Mouse (Mus musculus) natural killer cell, adult 2 months (primary cell): ENCODE data around the gene Abhd14a.
A peak's percentile ranks its signal among the peaks of the same experiment; 100 is the strongest.

ENCODE experiments used
- DNase-seq, 2 experiments: peaks; one replicate each; pipeline ENCODE4 v3.0.0; 2022; ENCODE audit warnings: low spot score in 2 of 2

The Abhd14a gene

DNA sequence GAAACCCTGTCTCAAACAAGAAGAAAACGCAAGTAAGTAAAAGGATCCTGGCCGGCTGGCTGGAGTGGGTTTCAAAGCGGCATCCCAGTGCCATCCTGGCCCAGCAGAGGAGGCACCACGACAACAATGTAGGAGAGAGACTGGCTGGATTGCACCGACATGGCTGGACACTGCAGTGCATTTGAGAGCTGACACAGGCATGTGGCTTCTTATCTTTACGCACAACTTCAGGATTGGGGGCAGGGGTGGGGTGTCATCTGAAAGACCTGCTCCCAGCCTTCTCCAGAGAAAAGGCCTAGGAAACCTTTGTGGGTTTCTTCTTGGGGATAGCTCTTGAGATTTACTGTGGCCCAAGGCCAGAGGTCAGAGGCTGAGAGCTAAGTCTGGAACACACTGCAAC lies 35.7 kb downstream of the Abhd14a start:
- DNase-seq: no peak

DNA sequence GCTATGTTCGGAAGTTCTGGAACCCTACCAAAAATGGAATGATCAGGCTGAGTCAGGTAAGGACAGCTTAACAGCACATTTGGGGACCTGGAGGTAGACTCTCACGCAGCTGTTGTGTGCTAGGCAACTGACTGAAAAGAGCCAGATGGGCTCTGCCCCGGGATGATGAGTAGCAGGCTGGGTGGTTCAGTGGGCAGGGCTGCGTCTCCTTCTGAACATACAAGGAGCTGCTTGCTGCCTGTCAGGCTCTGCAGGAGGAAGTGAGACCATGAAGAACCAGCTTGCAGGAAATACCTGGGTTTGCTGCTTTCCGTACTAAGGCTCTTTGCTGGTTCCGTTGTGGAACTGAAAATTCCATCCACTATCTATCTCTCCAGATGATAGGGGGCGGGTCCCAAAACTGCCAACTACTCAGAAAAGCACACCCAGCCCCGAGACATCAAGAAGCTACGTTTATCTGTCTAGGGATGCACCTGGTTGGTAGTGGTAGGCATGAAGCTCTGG lies 36.3 kb downstream of the Abhd14a start:
- DNase-seq: peak in 1 of 2 experiments; percentile 23

DNA sequence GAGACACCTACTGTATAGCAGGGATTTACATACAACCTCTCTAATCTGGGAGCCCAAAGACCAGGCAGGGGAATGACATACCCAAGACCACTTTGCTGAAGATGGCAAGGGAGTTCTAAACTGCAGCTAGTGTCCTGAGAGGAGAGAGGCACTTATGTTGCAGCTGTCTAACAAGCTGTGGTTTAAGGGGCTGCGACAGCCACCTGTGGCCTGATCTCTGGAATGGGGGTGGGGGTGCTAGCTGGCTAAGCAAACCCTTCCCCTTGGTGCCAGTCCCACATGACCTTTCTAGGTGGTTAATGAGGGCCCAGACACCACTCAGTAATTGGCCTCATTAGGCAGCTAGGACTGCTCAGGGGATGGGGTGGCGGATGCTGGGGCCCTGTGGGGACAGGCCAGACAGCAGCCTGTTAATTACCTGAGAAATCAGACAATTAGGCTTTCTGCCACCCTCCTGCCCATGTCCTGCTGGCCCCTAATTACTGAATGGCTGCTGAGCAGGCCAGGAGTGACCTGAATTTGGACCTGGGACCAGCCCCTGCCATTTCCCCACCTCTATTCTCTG lies 37.3 kb downstream of the Abhd14a start:
- DNase-seq: no peak

DNA sequence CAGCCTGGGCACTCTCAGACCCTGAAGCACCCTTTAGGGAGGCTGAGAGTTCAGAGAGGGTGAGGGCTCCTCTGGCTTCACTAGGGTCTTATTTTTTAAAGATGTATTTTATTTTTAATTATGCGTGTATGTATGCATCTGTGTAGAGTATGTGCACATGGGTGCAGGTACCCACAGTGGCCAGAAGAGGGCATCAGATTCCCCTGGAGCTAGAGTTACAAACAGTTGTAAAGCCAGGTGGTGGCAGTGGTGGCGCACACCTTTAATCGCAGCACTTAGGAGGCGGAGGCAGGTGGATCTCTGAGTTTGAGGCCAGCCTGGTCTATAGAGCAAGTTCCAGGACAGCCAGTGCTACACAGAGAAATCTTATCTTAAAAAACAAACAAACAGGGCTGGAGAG lies 38.4 kb downstream of the Abhd14a start:
- no peak for DNase-seq

DNA sequence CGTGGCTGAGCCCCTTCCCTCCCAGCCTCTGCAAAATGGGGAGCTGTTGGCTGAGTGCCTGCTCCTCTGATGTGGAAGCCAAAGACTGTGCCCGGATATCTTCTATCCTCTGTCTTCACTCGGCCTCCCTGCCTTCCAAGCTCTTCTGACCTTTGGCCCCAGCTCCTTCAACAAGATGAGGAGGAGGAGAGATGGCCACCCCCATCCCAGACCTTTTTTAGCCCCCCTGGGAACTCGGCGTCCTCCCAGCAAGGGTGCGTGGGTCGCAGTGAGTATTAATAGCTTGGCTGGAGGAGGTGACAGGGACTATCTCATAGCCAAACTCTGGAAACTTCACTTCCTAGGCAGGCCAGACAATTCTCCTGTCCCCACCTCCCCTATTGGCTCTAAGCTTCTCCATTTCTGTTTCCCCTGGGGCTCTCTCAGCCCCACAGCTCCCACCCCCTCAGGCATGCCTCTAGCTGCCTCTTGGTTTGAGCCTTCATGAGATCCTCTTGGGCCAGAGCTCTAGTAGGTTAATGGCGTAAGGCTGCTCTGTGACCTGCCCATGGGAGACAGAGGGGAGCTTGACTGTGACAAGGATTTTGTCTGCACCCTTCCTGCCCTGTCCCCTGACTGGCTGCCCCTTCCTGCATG lies 40.9 kb downstream of the Abhd14a start:
- no peak for DNase-seq

DNA sequence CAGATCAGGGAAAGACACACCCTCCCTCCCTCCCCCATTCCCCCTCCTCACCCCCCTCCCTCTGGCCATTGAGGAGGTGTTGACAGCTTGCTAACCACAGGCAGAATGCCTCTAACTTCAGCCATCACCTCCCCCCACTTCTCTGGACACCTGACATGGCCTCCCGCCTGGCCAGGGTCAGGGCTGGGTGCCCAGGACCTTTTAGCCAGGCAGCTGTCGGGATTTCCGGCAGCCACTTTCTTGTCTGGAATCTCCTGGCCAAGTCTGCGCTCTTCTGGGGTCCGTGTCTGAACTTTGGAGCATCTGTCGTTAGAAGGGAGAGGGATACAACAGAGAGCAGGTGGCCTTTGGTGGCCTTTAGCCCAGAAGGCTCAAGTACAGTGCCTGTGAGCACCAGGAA lies 42.2 kb downstream of the Abhd14a start:
- no peak for DNase-seq

DNA sequence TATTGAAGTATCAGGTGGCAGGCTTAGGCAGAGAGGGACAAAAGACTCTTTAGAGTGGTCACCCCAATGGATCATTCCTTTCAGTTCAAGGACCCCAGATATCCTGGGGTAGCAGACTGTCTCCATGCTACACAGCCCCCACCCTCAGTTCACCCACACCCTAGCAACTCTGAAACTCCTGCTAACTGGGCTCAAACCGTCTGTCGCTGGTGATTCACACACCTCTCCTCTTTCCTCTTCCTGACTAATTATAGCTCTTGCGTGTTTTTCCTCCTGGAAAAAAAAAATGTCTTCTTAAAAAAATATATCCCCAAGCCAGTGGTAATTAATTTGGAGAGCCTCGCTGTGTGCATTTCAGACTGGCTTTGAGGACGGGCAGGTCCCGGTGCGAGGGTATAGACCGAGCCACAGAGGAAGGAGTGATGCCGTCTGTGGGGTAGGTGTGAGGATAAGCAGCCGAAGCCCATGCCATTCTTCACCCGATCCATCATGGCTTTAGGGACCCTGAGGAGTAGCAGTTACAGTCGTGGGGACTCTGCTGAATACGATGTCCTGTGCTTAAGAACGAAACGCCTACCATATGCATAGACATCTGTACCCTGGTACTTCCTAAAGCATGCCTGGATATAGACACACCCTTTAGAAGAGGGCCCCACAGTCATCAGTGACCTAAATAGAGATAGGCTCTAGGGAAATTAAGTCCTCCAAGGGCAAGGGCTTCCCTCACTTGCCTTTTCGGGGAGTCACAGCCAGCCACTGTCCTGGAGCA lies 44.7 kb downstream of the Abhd14a start:
- no peak for DNase-seq

DNA sequence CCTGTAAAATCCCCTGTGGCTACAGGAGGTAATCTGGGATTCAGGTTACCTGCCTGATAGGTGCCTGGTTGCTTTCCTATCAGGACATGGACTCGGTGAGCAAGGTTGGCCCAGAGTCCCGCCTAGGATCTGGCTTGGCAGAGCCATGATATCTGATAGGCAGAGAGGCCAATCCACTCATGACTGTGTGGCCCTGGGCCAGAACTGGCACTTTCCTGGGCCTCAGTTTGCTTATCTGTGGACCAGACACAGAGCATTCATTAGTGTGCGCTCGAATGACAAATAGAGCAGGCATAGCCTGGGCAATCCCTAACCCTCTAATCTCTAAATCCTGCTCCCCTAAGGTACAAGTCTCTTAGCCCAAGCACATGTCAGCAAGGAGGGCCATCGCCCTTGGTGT lies 45.3 kb downstream of the Abhd14a start:
- DNase-seq: no peak

DNA sequence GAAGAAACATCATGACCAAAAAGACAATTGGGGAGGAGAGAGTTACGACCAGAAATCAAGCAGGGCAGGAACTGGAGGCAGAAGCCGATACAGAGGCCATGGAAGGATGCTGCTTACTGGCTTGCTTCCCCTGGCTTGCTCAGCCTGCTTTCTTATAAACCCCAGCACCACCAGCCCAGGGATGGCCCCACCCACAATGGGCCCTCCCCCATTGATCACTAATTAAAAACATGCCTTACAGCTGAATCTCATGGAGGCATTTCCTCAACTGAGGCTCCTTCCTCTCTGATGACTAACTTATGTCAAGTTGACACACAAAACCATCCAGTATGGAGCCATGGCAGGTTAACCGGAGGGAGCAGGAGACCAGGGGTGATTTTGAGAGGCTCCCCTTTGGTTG lies 47.7 kb downstream of the Abhd14a start:
- DNase-seq: no peak

DNA sequence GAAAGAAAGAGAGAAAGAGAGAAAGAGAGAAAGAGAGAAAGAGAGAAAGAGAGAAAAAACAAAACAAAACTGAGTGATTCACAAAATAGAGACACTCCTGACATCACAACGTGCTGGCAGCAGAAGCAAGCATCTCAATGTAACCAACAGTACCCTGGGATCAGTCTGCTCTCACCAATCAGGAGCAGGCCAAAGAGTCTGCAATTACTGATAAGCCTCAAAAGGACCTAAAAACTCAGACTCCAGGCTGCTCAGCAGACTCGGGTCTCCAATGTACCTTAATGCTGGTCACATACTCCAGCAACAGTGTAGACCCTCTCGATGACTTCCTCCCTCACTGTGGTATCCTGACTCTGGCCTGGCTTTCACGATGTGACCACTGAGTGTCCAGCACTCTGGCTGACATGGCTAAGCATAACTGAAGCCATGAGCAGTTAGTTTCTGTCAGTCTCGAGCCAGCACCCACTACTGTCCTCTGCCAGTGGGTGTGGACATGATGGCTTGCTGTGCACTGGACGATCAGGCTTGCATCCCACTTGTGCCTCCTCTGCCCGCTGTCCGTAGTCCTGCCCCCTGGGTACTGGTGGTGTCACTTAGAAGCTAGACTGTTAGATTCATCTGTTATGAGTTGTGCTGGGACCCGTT lies 48.7 kb downstream of the Abhd14a start:
- no peak for DNase-seq

DNA sequence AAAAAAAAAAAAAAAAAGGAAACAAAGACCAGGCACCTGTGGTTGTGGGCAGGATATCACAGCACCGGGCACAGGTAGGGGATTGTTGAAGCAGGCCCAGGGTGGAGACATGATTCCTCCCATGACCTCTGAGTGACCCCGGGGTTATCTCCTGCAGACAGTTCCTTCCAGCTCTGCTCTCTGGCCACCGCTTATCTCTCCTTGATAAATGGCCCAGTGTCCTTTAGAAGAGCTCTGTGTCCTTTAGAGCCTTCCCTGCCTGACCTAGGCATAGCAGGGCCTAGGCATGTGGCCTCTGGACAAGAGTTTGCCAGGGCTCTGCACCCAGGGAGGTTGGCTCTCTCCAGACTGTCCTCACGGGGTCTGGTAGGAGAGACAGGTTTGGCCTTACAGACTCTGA lies 49.7 kb downstream of the Abhd14a start:
- no peak for DNase-seq

DNA sequence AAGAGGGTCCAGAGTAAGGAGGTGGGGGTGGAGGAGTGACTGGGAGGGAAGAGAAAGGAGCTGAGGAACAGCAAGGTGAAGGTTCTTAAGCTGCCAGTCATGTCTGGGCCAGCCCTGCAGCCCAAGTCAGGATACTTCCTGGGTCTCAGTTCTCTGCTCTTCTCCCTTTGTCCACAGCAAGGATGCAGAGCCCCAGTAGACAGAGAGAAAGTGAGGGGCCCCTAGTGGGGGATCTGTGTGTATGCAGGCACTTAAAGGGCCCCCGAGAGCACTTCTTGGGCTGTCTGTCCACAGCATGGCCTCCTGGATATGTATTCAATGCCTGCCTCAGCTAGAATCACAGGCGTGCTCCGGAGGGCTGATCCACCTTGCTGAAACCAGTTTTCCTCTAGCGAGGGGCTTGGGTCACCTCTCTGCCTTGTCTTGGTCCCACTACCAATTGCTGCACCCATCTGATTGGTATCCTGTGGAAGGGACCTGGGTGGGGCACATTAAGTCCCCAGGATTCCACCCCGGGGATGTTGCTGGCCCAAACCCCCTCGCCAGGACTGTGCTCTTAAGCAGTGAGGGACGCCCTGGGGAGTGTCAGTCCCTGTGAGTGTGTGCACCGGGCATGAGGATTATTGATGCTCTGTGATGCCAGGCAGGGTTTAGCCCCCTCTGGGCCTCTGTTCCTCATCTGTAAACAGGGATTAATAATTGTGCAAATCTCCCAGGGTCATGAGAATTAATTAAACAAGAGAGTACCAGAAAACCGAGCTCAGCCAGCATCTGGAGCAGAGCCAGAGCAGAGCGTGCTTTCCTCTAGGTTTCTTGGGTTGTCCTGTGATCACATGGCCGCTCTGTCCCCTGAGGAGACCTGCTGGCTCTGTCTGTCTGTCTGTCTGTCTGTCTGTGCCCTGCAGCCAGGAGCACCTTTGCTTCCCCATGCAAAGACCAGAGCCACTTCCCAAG lies 52.6 kb downstream of the Abhd14a start:
- peak in 1 of 2 experiments; percentile 24 for DNase-seq

DNA sequence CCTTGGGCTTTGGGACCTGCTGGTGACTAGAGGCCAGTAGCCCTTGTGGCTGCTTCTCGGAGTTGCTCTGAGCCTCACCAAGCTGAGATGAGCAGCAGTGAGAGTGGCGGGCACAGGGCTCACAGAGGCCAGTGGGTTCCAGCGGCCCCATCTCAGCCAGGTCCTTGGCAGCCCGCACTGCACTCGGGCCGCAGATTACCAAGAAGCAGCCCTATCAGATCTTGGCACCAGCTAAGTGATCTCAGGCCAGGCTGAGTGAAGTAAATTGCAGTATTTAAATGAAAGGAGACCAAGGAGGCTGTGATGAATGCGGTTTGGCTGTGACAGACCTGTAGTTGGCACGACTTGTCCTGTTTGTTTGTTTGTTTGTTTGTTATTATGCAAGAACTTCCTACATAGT lies 53.9 kb downstream of the Abhd14a start:
- DNase-seq: no peak

DNA sequence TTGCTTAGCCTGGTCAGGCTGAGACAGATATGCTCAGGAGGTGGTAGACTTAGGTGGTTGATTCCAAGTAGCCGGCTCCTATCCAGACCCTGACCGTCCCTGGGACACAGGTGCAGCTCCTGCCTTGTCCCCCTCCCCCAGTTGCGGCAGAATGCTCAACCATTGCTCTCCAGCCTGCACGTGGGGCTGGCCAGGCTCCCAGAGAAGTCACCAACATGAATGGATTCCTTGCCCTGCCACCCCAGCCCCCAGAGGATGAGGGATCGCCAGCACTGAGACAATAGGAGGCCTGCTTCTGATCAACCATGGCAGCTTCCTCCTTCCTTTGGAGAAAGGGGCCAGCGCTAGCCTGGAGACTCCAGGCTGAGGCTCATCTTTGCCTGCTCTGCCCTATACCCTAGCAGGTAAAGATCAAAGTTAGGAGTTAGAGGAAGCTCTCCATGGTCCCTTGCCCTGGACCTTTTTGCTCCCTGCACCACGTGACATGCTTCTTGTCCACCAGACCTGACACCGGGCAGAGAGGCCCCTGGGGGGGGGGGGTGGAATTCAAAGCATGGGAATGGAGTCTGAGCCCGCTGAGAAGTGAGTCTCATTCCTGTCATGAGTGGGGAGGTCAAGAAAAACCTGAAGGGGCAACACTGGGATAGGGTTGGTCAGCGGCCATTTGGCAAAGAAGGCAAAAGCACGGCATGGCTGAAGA lies 54.5 kb downstream of the Abhd14a start:
- no peak for DNase-seq
